Mouse (Mus musculus) limb, embryonic 11.5 days (tissue): ENCODE measurements around the gene Usp12. TPM values are rescaled to one million over a fixed set of nuclear protein-coding genes. Genes with fewer than 3 reads are reported as not detected.
"Not testable (repeated sequence)": the region's sequence is repeated elsewhere in the genome, so short reads cannot be mapped to it uniquely, and the experiment has no call there.

Source experiments
- ATAC-seq: fragments of 200-750 bp; cut with Nextera tagmentation; 2 replicates; pipeline ENCODE4 v1.8.0; 2017; ENCODE audit warnings: low read depth; ENCODE audit not compliant: insufficient number of reproducible peaks, low FRiP score, low TSS enrichment
- DNase-seq: peaks from one replicate; pipeline ENCODE4 v3.0.0-alpha.2; 2015; ENCODE audit warnings: low spot score
- H3K27ac ChIP-seq: fragments of 300-500 bp; sonication (generic); replicated peaks from 2 replicates; pipeline ENCODE4 v1.5.1; 2014; ENCODE audit warnings: low read depth, mild to moderate bottlenecking, low read length
- H3K27me3 ChIP-seq: fragments of 300-500 bp; sonication (generic); 2 replicates; pipeline ENCODE4 v1.6.1; 2014; ENCODE audit warnings: mild to moderate bottlenecking, low read length, mixed read lengths; ENCODE audit not compliant: control insufficient read depth, insufficient read depth
- H3K36me3 ChIP-seq: fragments of 300-500 bp; sonication (generic); 2 replicates; pipeline ENCODE4 v1.6.1; 2014; ENCODE audit warnings: mild to moderate bottlenecking, low read length, moderate library complexity, mixed read lengths; ENCODE audit not compliant: control insufficient read depth, insufficient read depth
- H3K4me1 ChIP-seq: fragments of 300-500 bp; sonication (generic); 2 replicates; pipeline ENCODE4 v1.6.1; 2014; ENCODE audit warnings: low read length, mixed read lengths; ENCODE audit not compliant: control insufficient read depth, insufficient read depth
- H3K4me2 ChIP-seq: fragments of 300-500 bp; sonication (generic); 2 replicates; pipeline ENCODE4 v1.6.1; 2014; ENCODE audit warnings: low read depth, mild to moderate bottlenecking, moderate library complexity; ENCODE audit not compliant: severe bottlenecking
- H3K4me3 ChIP-seq: fragments of 300-500 bp; sonication (generic); 2 replicates; pipeline ENCODE4 v1.5.1; 2014; ENCODE audit warnings: low read depth, low read length
- H3K9ac ChIP-seq: fragments of 300-500 bp; sonication (generic); 2 replicates; pipeline ENCODE4 v1.6.1; 2014; ENCODE audit warnings: mild to moderate bottlenecking, low read length
- H3K9me3 ChIP-seq: fragments of 300-500 bp; sonication (generic); 2 replicates; pipeline ENCODE4 v1.6.1; 2016; ENCODE audit warnings: low read length; ENCODE audit not compliant: control insufficient read depth
- WGBS: fragments of 180-500 bp; shearing (Covaris S2); extraction: QIAGEN DNeasy Blood & Tissue Kit; methylation state at CpG from one replicate; pipeline ENCODE4 v1.1.7; 2014; 5-methylcytosine and 5-hydroxymethylcytosine counted together
- polyA plus RNA-seq: library from polyadenylated mRNA; unstranded; fragments of >200 nt; fragmentation: Nextera tagmentation; extraction: Ambion mirVana; gene quantifications from 2 replicates; pipeline ENCODE4 v1.2.1, GENCODE M21; 2014

Gene Usp12
- polyA plus RNA-seq, 1 experiment from 2014 or later: 8.6 TPM

DNA sequence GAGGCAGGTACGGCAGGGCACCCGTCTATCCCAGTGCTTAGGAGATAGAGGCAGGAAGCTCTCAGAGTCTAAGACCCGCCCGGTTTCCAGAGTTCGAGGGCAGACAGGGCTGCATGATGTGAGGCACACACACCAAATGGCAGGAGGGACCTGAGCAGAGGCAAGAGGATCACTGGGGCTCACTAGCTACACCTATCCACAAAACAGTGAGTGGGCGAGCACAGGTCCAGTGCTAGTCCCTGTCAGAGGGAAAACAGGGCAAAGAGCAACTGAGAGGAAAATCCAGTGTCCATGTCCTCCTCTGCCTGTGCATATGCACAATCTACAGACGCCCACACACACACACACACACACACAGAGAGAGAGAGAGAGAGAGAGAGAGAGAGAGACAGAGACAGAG is 43.8 kb downstream of the Usp12 start:
- 93% methylated on average over 7 of the region's 7 CpGs for WGBS
- Histone ChIP-seq H3K9me3 (no peaks in the 10 kb centered on the region), H3K9ac (no peak overlapping the region), H3K4me1 (no peaks in the 10 kb centered on the region), H3K4me3 (no peak overlapping the region), H3K36me3 (peaks cover 8% of the 10 kb centered on the region; the same call in 1 of the 2 replicates), H3K27me3 (no peaks in the 10 kb centered on the region), H3K4me2 (no peak overlapping the region), H3K27ac (no peak overlapping the region)
- no peak for ATAC-seq
- DNase-seq: no peak

DNA sequence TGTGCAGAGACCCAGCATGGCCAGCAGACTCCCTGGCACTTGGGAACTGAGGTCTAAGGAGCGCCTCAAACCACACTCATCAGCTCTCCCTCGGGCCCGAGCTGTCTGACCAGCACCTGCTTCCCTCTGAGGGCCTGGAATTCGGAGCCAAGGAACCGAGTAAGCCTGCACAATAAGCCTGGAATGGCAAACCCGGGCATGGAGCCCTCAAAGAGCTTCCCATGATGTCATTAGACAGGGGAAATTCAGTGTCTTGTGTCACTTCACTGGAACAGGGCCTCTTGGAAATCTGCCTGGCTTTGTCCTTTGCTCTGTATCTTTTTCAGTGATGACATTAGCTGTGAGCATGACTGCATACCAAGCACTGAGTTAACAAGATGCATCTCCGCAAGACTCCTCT is 44.5 kb downstream of the Usp12 start:
- Histone ChIP-seq H3K9me3 (no peaks in the 10 kb centered on the region), H3K4me1 (no peaks in the 10 kb centered on the region), H3K4me3 (no peak overlapping the region), H3K9ac (no peak overlapping the region), H3K36me3 (peaks cover 8% of the 10 kb centered on the region; the same call in 1 of the 2 replicates), H3K4me2 (no peak overlapping the region), H3K27me3 (no peaks in the 10 kb centered on the region), H3K27ac (no peak overlapping the region)
- WGBS: 90% methylated on average over 7 of the region's 7 CpGs
- DNase-seq (no peak), ATAC-seq (no peak)

DNA sequence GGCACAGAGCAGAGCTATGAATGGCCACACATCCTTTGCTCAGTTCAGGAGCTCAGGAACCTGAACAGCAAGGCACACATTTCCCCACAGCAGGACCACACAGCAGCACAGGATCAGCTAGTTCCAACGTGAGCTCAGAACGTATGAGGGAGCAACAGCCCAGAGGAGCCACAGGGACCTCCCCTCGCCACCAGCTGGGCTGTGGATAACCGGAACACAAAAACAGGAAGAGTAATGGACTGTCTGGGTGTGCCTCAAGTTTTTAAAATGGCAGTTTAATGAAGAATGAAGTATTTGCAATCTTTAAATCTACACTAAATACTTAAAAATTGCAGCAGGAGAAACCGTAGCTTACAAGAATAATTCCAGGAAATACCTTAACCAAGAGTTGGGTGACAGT is 44.9 kb downstream of the Usp12 start:
- Histone ChIP-seq H3K4me2 (no peak overlapping the region), H3K9me3 (no peaks in the 10 kb centered on the region), H3K27me3 (no peaks in the 10 kb centered on the region), H3K4me3 (no peak overlapping the region), H3K36me3 (peaks cover 8% of the 10 kb centered on the region; the same call in 1 of the 2 replicates), H3K4me1 (no peaks in the 10 kb centered on the region), H3K27ac (no peak overlapping the region), H3K9ac (no peak overlapping the region)
- DNase-seq (no peak), ATAC-seq (no peak)
- 86% methylated on average over 5 of the region's 5 CpGs for WGBS

DNA sequence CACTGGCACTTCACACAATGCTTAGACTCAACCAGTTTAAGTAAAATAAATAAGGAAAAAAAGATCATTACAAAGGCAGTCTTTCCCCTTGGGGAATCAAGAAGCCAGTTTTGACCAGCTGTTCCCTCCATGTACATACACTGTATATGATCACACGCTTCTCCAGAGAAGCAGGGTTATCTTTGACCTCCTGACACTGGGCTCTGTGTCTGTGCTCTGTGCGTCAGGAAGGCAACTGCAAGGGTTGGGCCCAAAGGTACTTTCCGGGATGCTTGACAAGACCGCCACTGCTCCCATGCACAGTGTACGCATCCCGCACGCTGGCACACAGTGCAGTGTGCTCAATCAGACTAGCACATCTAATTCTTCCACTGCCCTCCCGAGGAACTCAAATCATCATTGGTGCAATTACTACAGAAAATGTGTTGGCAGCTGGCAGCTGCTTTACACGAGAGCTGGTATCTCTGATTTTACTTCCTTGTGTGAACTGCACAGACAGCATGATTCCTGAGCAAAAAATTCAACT is 57.8 kb downstream of the Usp12 start:
- ATAC-seq (no peak), DNase-seq (no peak)
- Histone ChIP-seq H3K27ac (no peak overlapping the region), H3K9me3 (no peaks in the 10 kb centered on the region), H3K27me3 (no peaks in the 10 kb centered on the region), H3K4me1 (no peaks in the 10 kb centered on the region), H3K4me2 (no peak overlapping the region), H3K36me3 (peaks cover 5% of the 10 kb centered on the region; the same call in 1 of the 2 replicates), H3K9ac (no peak overlapping the region), H3K4me3 (no peak overlapping the region)
- 91% methylated on average over 9 of the region's 9 CpGs for WGBS

DNA sequence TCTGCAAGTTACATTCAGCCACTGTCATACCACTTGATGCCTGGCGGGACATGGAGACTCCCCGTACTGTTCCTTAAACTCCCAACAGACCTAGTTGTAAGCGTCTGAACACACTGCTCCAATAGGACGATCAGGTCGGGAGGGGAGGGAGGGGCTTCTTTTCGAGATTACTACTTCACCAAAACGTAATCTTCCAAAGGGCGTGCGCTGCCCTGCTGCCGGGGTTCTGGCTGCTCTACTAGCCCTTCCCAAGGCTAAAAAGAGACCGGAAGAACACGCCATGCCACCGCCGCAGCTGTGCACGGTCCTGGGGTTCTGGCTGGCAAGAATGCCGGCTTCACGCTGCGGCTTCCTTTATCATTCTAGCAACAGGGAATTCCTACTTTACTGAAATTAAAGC is 58.5 kb downstream of the Usp12 start:
- H3K9ac ChIP-seq: no peak overlapping the region
- H3K4me3 ChIP-seq: no peak overlapping the region
- WGBS: 89% methylated on average over 18 of the region's 18 CpGs
- DNase-seq: no peak
- H3K27ac ChIP-seq: no peak overlapping the region
- no peaks in the 10 kb centered on the region for H3K9me3 ChIP-seq
- no peak overlapping the region for H3K4me2 ChIP-seq
- ATAC-seq: no peak
- H3K27me3 ChIP-seq: no peaks in the 10 kb centered on the region
- H3K4me1 ChIP-seq: no peaks in the 10 kb centered on the region
- H3K36me3 ChIP-seq: peaks cover 5% of the 10 kb centered on the region; the same call in 1 of the 2 replicates

DNA sequence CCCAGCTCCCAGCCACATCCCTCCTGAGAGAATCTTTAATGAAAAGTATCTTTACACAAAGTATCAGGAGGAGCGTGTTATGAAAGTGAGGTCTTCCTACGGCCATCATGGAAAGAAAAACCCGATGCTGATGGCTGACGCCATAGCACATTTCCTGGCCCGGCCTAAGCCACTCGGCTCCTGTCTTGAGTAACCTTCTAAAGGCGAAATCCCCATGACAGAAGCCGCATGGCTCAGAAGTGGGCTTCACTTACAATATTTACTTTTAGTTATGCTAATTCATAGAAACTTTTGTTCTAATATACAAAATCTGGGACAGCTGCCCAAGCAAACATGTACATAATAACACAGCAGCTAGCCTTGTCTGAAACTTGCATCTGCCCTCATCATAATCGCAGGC is 59.8 kb downstream of the Usp12 start:
- DNase-seq, H3K27me3 ChIP-seq, H3K9ac ChIP-seq, H3K4me2 ChIP-seq, ATAC-seq, H3K4me3 ChIP-seq, H3K9me3 ChIP-seq, H3K36me3 ChIP-seq, H3K4me1 ChIP-seq, H3K27ac ChIP-seq: not testable (repeated sequence)
- 89% methylated on average over 1 of the region's 9 CpGs for WGBS

DNA sequence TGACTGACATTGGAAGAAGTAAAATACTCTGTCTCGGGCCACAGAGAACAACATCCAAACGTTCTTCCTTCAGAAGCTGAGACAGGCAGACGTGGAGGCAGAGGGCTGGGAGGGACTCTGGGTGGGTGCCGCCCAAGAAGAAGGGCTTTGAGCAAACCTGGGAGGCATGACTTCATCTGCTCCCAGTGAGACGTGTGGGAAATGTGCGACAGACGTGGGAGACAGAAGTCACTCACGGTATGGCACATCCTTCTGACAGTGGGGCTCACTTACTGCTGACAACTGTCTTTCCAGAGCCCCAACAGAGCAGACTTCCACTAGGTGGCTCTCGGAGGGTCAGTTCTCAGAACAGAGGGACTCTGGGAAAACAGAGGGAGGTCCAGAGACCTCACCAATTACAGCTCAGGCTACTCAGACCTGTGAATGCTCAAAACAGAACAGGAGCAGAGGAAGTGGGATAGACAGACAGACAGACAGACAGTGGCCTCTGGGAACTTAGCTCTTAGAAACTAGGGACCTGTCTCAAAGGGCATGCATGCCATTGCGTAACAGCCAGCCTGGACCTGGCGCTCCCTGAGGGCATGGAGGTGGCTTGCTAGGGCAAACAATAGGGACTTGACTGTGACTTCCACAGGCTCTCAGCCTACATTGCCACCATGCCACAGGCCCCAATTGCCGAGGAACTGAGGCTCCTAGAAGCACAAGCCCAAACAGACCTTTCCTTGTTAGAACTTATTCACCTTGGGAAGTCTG is 60.7 kb downstream of the Usp12 start:
- no peak overlapping the region for H3K4me3 ChIP-seq
- ATAC-seq (no peak), DNase-seq (no peak)
- 78% methylated on average over 12 of the region's 12 CpGs for WGBS
- H3K36me3 ChIP-seq: no peaks in the 10 kb centered on the region; the same call in 1 of the 2 replicates
- H3K9me3 ChIP-seq: no peaks in the 10 kb centered on the region
- H3K4me1 ChIP-seq: no peaks in the 10 kb centered on the region
- no peak overlapping the region for H3K4me2 ChIP-seq
- no peak overlapping the region for H3K27ac ChIP-seq
- H3K9ac ChIP-seq: no peak overlapping the region
- H3K27me3 ChIP-seq: no peaks in the 10 kb centered on the region

DNA sequence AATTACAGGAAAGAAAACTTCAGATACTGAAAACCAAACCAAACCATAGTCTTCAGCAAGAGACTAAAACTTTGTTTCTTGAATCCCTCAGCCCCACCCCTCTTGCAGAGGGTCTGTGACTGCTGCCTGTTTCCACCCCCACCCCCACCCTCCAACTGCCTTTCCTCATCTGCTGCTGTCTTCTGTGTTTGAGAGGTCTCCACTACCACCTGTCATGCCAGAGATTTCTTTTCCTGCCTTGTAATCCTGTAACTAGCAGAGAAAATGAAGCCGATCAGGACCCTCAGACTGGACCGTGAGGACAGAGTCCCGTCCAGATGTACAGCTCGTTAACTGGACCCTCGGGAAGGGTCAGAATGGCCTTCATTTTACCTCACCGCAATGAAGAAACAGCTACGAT is 61.4 kb downstream of the Usp12 start:
- ATAC-seq: no peak
- H3K4me1 ChIP-seq: no peaks in the 10 kb centered on the region
- no peaks in the 10 kb centered on the region for H3K27me3 ChIP-seq
- WGBS: 64% methylated on average over 7 of the region's 7 CpGs
- H3K9ac ChIP-seq: no peak overlapping the region
- no peaks in the 10 kb centered on the region; the same call in 1 of the 2 replicates for H3K36me3 ChIP-seq
- H3K4me3 ChIP-seq: no peak overlapping the region
- H3K4me2 ChIP-seq: no peak overlapping the region
- H3K9me3 ChIP-seq: no peaks in the 10 kb centered on the region
- H3K27ac ChIP-seq: no peak overlapping the region
- no peak for DNase-seq
